Mouse (Mus musculus) large intestine, adult 2 months (tissue): Measurements from ENCODE around the gene Thrb. TPM values are rescaled to one million over a fixed set of nuclear protein-coding genes. Genes with fewer than 3 reads are reported as not detected.

ENCODE experiments used
- DNase-seq: peaks from one replicate; pipeline ENCODE4 v3.0.0-alpha.2; 2012; ENCODE audit warnings: low read depth, low spot score
- WGBS: fragments of 180-500 bp; shearing (Covaris S2); methylation state at CpG from one replicate; pipeline ENCODE4 v1.1.7; 2018; 5-methylcytosine and 5-hydroxymethylcytosine counted together
- polyA plus RNA-seq: library from polyadenylated mRNA; depleted of rRNA; stranded (reverse); fragments of >200 nt; gene quantifications from 2 replicates; pipeline ENCODE4 v1.2.3, GENCODE M21; 2012

Thrb gene
- polyA plus RNA-seq, 1 experiment = 2.5 TPM

DNA sequence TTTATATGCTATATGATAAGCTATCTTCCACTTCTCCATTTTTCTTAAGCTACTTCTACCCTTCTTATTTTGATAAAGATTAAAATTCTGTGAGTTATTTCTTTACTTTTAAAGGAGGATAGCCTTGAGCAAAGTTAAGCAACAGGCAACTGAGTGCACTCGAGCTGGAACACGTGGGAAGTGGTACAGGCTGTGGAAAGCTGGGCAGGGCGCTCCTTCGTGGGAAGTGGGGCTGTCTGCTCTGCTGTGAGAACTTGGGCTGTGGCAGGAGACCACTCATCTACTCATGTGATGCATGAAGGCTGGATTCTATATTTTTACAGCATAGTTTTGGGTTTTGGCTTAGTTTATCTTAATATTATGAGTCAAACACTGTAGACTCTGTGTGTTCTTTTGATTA lies 329.1 kb downstream of the Thrb start:
- no peak for DNase-seq
- 48% methylated on average over 4 of the region's 4 CpGs for WGBS

DNA sequence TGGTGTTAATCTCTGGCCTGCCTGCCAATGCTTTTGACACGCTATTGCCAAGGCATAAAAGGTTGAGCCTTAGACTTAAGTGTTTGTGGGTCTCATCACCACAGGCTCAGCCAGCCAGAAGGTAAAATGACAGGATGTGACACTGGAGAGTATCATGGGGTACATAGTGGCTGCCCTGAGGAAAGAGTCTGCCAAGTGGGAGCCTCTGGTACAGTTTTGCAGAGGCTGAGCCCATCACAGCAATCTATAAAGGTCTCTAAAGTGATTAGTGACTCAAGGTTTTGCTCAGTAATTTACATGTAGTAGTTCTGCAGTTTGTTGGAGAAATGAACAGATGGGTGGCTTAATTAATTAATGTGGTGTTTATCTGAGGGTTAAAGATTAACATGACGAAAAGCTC lies 330.1 kb downstream of the Thrb start:
- no peak for DNase-seq
- WGBS = 84% methylated on average over 2 of the region's 2 CpGs

DNA sequence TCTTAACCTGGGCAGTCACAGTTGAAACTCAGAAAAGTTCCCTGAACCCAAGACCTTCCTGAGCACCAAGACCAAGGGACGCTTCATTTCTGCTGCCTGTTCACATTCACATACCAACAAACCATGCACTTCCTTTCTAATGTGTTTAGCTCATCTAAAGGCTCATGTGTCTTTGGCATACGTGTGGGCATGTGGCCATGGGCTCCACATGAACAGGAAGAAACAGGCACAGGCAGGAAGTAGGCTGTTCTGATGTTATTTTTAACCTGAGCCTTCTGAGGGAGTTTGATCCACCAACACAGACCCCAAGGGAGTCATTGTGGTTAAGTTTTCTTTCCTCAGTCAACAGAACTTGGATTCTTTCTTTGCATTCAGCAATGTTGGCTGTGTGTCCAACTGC lies 341.8 kb downstream of the Thrb start:
- no peak for DNase-seq
- WGBS = 57% methylated on average over 2 of the region's 2 CpGs

DNA sequence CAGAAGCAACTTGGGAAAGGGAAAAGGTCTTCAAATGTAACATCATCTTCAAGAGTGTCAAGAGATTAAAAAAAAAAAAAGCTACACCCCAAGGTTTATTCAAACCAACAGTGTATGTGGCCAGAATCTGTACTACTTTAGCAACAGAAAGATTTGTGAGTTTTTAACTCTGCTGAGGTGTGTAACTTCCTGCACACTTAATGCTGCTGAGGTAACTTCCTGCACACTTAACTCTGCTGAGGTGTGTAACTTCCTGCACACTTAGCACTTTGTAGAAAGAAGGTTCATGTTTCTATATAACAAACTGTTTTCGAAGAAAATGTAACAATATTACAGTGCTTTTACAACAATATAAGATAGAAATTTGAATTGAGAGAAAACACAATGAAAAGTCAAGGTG lies 343.6 kb downstream of the Thrb start:
- WGBS = 88% methylated on average over 1 of the region's 1 CpGs
- no peak for DNase-seq

DNA sequence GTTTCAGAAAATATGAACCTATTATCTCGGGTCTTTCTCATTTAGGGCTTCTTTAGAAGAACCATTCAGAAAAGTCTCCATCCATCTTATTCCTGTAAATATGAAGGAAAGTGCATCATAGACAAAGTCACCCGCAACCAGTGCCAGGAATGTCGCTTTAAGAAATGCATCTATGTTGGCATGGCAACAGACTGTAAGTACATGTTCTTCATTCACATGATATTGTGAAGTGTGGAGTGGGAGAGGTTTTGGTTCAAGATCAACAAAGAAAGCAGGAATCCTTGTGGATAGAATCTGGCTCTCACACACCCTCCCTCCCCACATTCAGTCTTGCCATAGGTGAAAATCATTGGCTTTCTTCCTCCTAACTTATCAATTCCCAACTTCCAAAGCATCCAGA lies 348.5 kb downstream of the Thrb start:
- 87% methylated on average over 3 of the region's 3 CpGs for WGBS
- no peak for DNase-seq

DNA sequence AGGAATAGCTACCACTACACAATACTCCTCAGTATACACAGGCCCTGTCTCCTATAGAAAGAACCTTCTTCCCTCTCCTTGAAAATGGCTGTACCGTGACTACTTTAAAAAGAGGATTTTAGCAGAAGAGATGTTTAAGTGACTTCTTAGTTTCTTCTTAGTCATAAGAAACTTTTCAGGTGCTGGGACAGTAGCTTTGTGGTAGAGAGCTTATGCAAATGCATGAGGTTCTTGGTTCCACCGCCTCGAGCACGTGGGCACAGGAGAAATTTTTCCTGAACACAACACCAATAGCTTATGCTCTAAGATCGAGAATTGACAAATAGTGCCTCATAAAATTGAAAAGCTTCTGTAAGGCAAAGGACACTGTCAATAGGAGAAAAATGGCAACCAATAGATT lies 356.5 kb downstream of the Thrb start:
- DNase-seq = no peak
- WGBS = 94% methylated on average over 5 of the region's 5 CpGs

DNA sequence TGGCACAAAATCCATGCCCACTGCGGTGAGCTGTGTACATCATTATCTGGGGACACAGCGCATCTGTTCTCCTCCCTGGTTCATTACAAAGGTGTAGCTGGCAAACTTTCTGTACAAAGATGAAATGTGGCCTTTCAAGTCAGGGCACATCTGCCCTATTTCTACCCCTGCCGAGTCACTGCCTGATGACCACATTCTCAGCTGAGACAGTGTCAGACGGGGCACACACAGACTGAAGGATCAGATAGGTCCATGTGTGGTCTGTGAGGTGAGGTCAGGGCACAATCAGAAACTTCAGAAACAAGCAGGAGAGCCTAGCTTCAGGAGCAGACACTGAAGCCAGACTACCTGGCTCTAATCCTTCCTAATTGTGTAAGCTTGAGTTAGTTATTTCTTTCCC lies 360.1 kb downstream of the Thrb start:
- 86% methylated on average over 4 of the region's 4 CpGs for WGBS
- DNase-seq = no peak

DNA sequence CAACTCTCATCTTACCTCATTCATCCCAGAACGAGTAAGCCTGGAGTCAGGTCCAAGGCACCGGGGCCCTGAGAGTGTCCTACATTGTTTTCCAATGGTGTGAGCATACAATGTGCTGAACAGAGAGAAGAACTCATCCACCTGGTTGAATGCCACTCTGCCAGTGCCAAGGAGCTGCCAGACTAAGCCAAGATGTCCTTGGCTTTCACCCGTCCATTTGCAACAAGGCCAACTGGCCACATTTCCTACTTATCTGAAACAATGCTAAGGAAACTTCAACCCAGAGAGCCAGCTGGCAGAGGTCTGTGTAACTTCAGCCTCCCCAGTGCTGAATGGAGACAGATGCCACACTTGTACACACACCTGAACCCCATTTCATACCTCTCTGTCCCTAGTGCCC lies 360.6 kb downstream of the Thrb start:
- DNase-seq = no peak
- WGBS = 84% methylated on average over 3 of the region's 3 CpGs

DNA sequence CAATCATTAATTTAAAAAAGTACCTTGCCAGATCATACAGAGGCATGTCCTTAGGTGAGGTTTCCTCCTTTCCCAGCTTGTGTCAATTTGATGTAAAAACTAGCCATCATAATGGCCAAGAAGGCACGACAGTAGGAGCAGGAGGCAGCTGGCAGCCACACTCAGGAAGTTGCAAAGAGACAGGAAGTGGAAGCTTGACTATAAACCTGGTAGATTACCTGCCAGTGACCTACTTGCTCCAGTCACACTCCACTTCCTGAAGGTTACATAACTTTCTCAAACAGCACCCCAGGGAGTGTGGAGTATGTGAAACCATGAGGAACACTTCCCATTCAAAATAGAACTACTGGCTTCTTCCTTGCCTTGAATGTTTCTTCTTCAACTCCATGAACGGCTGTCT lies 361.7 kb downstream of the Thrb start:
- no peak for DNase-seq
- WGBS = 48% methylated on average over 2 of the region's 2 CpGs

DNA sequence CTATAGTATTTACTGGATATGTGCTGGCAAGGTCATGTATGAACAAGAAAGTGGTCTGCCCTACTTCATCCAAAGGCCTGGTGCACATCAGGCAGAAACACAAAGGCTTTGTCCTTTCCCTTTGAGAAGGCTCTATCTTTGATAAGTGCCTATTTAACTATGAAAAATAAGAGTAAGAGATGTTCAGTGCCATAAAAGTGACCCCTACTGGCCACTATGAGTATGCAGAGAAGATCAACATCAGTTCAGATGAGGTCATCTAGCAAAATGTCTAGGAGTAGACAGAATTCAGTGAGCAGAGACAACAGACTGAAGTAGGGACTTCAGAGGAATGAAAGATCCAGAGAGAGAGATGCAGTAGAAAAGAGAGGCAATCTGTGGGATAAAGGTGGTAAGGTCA lies 362.3 kb downstream of the Thrb start:
- DNase-seq = no peak

DNA sequence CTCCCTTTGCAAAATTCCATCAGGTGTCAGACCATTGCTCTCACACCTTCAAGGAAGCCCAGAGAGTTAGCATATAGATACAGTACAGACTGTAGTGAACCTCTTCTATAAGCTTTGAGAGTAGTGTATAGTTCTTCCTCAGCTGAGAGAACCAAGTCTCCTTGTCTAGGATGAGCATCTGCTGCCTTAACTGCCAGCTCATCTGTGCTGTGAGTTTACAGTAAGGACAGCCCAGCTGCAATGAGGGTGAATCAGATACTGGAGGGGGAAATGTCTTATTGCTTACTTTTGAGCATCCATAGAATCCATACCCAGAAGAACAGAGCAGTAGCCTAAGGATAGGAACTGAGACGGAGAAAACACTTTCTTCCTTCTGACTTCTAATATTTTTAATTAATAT lies 367.8 kb downstream of the Thrb start:
- WGBS = 90% methylated on average over 1 of the region's 1 CpGs
- DNase-seq = no peak

DNA sequence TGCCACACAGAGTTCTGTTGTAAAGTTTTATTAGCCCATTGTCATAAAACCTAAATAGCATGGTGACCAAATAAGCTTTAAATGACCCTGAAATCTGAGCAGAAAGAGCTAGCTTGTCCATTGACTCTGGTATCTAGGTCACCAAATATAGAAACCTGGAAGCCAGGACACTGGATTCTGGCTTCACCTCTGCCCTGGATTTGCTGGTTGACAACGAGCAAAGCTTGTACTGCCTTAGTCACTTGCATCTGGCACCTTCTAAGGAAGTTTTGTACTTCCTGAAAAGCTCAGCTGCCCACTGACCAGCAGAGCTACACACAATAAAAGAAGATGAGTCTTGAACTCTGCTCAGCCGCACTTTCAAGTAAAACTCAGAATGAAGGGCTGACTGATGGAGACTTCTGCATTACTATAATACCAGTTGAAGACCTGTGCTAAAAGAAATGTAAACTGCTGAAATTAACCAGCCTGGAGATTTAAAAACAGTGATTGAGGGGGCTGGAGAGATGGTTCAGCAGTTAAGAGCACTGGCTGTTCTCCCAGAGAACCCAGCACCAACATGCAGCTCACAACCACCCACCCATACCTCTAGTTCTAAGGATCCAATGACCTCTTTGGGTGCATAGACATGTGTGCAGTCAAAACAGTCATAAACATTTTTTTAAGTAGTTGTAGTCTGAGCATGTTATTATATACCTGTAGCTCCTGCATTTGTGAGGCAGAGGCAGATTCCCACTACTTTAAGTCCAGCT lies 369.3 kb downstream of the Thrb start:
- no peak for DNase-seq
- WGBS = 33% methylated on average over 2 of the region's 2 CpGs

DNA sequence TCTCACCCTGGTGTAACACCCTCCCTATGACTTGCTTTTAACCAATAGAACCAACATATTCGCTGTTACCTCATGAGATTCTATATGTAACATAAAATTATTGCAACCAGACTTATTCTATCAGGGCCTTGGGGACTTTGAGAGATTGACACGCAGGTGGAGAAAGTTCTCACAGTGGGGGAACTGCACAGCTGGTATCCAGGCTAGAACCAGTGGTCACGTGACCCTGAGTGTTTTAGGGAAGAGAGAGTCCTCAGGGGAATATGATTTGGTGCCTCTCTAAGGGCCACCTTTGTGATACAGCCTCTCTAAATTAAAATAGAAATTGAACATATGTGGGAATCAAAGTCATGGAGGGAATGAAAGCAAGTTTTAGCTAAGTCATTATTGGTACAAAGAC lies 371.9 kb downstream of the Thrb start:
- DNase-seq = no peak
- WGBS = 86% methylated on average over 3 of the region's 3 CpGs

DNA sequence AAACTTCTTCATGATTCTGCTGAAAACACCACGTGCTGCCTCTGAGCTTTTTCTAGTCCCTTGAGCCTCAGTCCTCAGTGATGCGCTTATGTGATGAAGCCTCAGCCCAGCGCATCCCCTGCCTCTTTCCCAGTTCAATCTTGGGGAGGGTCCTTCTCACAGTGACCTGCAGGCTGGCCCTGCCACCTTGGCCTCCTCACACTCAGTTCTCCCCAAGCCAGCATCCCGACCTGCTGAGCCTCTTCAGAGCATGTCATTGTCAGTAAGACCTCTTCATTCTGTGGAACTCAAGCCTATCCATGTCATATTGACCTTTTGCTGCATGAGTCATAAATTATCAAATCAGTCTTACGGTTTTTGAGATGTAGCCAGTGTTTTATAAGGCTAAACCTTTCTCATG lies 376.5 kb downstream of the Thrb start:
- WGBS = 75% methylated on average over 5 of the region's 5 CpGs
- DNase-seq = no peak

DNA sequence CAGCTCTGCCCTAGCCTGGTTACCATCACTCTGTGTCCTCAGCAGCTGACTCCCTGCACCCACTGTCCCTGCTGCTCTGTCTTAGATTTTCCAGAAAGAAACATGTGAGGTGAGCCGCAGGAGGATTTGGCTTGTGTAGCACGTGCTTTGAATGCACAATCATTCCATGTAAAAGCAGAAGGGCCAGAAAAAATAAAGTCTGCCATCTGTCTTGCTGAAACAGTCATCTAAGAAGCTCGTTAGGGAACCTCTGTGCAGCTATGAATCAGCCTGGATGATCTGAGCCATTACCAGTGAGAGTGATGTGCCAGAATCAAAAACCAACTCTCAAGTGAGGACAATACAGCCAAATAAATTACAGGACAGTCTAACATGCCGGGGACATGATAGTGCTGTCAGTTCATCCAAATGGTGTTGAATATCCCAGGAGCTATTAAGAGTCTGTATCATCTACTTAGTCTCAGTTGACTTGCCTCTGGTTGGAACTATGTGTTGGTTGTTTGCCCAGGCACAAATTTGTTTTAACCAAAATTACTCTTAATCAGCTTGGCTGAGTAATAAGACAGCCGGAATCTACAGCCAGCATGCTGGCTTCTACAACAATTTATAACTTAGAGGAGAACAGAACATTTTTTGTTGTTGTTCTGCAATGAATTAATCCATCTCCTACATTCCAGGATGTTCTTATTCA lies 402.2 kb downstream of the Thrb start:
- WGBS = 64% methylated on average over 5 of the region's 5 CpGs
- no peak for DNase-seq
